Mouse (Mus musculus) lung, adult 2 months (tissue): ENCODE measurements around the gene Nup54.

Experiments
- CTCF ChIP-seq: fragments of 200-500 bp; IDR thresholded peaks from 2 replicates; pipeline ENCODE4 v1.5.1; 2011; ENCODE audit warnings: mild to moderate bottlenecking, low read length, control low read depth; ENCODE audit not compliant: insufficient read depth
- POLR2A ChIP-seq: fragments of 200-500 bp; IDR thresholded peaks from 2 replicates; pipeline ENCODE4 v1.6.1; 2011; ENCODE audit warnings: low read depth, mild to moderate bottlenecking, control low read depth, low read length, borderline replicate concordance; ENCODE audit errors: extremely low read depth

DNA sequence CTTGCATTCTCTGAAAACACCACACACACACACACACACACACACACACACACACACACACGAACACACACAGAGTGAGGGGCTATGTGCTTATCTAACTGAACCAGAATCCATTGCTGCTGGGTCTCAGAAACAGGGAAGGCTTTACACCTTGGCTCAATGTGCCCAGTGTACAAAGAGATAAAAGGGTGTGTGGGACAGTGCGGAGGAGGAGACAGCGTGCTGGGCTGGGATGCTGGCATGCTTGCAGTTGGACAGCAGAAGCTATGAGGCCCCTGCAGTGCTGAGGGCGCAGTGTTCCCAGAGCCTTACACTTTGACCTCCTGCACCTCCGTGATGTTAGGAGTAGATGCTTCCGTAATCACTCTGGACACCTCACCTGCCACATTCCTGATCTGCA, 38.5 kb downstream of the Nup54 start:
- TF ChIP-seq CTCF (no peak), POLR2A (no peak)
